Mouse (Mus musculus) testis, adult 2 months (tissue): Measurements from ENCODE around the gene Med12l. TPM values are rescaled to one million over a fixed set of nuclear protein-coding genes. Genes with fewer than 3 reads are reported as not detected.

ENCODE experiments used
- H3K27ac ChIP-seq: fragments of 200-500 bp; 2 replicates; pipeline ENCODE4 v1.5.1; 2012; ENCODE audit warnings: low read depth, low read length; ENCODE audit not compliant: control insufficient read depth, insufficient read depth
- H3K27me3 ChIP-seq: fragments of 200-500 bp; 2 replicates; pipeline ENCODE4 v1.6.1; 2012; ENCODE audit warnings: mild to moderate bottlenecking, low read length, moderate library complexity; ENCODE audit not compliant: control insufficient read depth, insufficient read depth
- H3K36me3 ChIP-seq: fragments of 200-500 bp; 2 replicates; pipeline ENCODE4 v1.6.1; 2012; ENCODE audit warnings: mild to moderate bottlenecking, low read length; ENCODE audit not compliant: control insufficient read depth, insufficient read depth
- H3K4me1 ChIP-seq: fragments of 200-500 bp; 2 replicates; pipeline ENCODE4 v1.6.1; 2012; ENCODE audit warnings: low read length; ENCODE audit not compliant: control insufficient read depth, insufficient read depth
- H3K4me3 ChIP-seq: fragments of 200-500 bp; 2 replicates; pipeline ENCODE4 v1.5.1; 2012; ENCODE audit warnings: low read depth, mild to moderate bottlenecking, low read length, moderate library complexity, mixed read lengths; ENCODE audit not compliant: control insufficient read depth
- CTCF ChIP-seq: fragments of 200-500 bp; IDR thresholded peaks from 2 replicates; pipeline ENCODE4 v1.5.1; 2012; ENCODE audit warnings: low read depth, mild to moderate bottlenecking, inconsistent platforms, low read length, moderate library complexity; ENCODE audit not compliant: control insufficient read depth, insufficient read depth, insufficient replicate concordance
- POLR2A ChIP-seq: fragments of 200-500 bp; IDR thresholded peaks from 2 replicates; pipeline ENCODE4 v1.6.1; 2012; ENCODE audit warnings: low read depth, mild to moderate bottlenecking, inconsistent platforms, low read length, moderate library complexity; ENCODE audit not compliant: control insufficient read depth
- polyA plus RNA-seq: library from polyadenylated mRNA; depleted of rRNA; stranded (reverse); fragments of >200 nt; gene quantifications from 2 replicates; pipeline ENCODE4 v1.2.3, GENCODE M21; 2012

The Med12l gene
- polyA plus RNA-seq, 1 experiment, result 4.6 TPM

DNA sequence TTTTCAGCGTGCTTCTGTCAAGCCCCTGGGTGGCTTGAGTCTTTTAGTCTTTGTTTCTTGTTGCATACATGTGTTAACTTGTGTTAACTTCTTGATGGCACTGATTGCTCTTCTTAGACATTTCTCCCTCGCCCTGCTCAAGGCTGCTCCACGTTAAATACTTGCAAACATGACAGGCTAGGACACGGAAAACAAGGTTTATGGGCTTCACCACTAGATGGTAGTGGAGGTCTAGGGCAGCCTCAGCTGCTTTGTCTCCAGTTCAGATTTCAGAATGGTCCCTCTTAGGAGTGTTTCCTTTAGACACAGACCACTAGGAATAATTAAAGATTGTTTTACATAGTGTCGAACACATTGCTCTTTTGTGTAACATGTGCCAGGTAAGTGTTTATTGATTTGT lies 169.6 kb downstream of the Med12l start:
- Histone ChIP-seq H3K27ac (no peak overlapping the region), H3K36me3 (no peaks in the 10 kb centered on the region), H3K4me3 (no peak overlapping the region), H3K4me1 (no peaks in the 10 kb centered on the region), H3K27me3 (no peaks in the 10 kb centered on the region)
- no peak for TF ChIP-seq CTCF
- TF ChIP-seq POLR2A, result no peak

GRCm38 (mm10) chr3:59176871-59177270 lies 171.2 kb downstream of the Med12l start:
- no peak for TF ChIP-seq POLR2A
- TF ChIP-seq CTCF, result no peak
- Histone ChIP-seq H3K27me3 (no peaks in the 10 kb centered on the region), H3K4me1 (no peaks in the 10 kb centered on the region; the same call in 1 of the 2 replicates), H3K36me3 (no peaks in the 10 kb centered on the region), H3K4me3 (no peak overlapping the region), H3K27ac (no peak overlapping the region)

GRCm38 (mm10) chr3:59181134-59181533 lies 175.5 kb downstream of the Med12l start:
- Histone ChIP-seq H3K36me3 (no peaks in the 10 kb centered on the region), H3K4me3 (no peak overlapping the region), H3K27ac (no peak overlapping the region), H3K27me3 (no peaks in the 10 kb centered on the region), H3K4me1 (no peaks in the 10 kb centered on the region; the same call in 1 of the 2 replicates)
- TF ChIP-seq CTCF, result no peak

GRCm38 (mm10) chr3:59182129-59182528 lies 176.5 kb downstream of the Med12l start:
- Histone ChIP-seq H3K4me3 (no peak overlapping the region), H3K27ac (no peak overlapping the region), H3K27me3 (no peaks in the 10 kb centered on the region), H3K36me3 (no peaks in the 10 kb centered on the region), H3K4me1 (no peaks in the 10 kb centered on the region; the same call in 1 of the 2 replicates)
- TF ChIP-seq CTCF (no peak), POLR2A (no peak)

- no peaks in the 10 kb centered on the region for H3K36me3 ChIP-seq
- H3K27ac ChIP-seq, result no peak overlapping the region
- no peaks in the 10 kb centered on the region; the same call in 1 of the 2 replicates for H3K4me1 ChIP-seq
- H3K4me3 ChIP-seq, result no peak overlapping the region
- TF ChIP-seq POLR2A, result no peak
- no peak for TF ChIP-seq CTCF
- no peaks in the 10 kb centered on the region for H3K27me3 ChIP-seq
Measured at GRCm38 (mm10) chr3:59185662-59186061, 180.0 kb downstream of the Med12l start.

DNA sequence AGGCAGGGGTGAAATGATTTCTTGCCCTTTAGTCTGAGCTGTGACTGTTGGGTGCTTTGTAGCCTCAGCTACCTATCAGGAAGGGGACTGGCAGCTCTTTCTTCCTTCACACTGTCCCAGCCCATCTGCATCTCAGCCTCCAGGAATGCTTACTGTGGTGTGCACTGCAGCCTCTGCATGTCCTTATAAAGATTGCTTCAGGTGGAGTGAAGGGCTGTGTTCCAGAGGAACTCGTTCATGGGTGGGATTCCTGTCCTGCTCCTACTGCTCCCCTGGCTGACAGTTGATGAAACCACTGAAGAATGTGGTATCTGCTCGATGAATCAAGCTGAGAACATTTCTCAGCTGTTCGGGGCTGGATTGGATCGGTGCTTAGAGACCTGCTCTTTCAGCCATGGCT lies 181.7 kb downstream of the Med12l start:
- Histone ChIP-seq H3K27ac (no peak overlapping the region), H3K4me1 (no peaks in the 10 kb centered on the region), H3K36me3 (no peaks in the 10 kb centered on the region), H3K4me3 (peak overlapping the region; percentile 28; the same call in 1 of the 2 replicates), H3K27me3 (no peaks in the 10 kb centered on the region)
- TF ChIP-seq CTCF, result no peak
- no peak for TF ChIP-seq POLR2A

- Histone ChIP-seq H3K36me3 (no peaks in the 10 kb centered on the region), H3K27me3 (no peaks in the 10 kb centered on the region), H3K27ac (no peak overlapping the region), H3K4me3 (no peak overlapping the region), H3K4me1 (no peaks in the 10 kb centered on the region)
- TF ChIP-seq CTCF, result no peak
- no peak for TF ChIP-seq POLR2A
Measured at GRCm38 (mm10) chr3:59191674-59192073, 186.0 kb downstream of the Med12l start.

DNA sequence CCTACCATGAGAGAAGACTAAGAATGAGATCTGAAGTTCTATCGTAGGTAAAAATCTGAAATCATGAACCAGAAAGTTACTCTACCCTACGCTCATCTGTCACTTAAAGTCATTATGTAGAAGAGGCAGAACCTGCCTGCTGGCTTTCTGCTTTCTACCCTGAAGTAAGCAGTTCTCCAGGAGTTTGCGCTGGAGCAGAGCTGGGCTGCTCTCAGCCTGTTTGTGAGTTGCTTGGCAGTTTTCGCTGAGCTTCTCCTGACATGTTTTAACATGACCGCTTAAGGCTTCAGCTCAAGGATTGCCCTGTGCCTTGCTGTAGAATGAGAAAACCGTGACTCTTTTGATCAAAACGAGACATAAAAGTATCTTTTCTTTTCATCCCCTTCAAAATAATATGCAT lies 188.5 kb downstream of the Med12l start:
- Histone ChIP-seq H3K27me3 (no peaks in the 10 kb centered on the region), H3K27ac (no peak overlapping the region), H3K4me3 (no peak overlapping the region), H3K4me1 (no peaks in the 10 kb centered on the region), H3K36me3 (no peaks in the 10 kb centered on the region)
- no peak for TF ChIP-seq CTCF
